Mouse (Mus musculus): Measurements from ENCODE around the gene Defb19.

GRCm38 (mm10) chr2:152628066-152628465 lies 48.0 kb upstream of the Defb19 start:
- TF ChIP-seq CTCF (IDR thresholded peaks at IDR 0.05; ENCODE audit: low read depth, low read length) (no peak), POLR2A (IDR thresholded peaks at IDR 0.05; ENCODE audit: borderline replicate concordance, low read depth, low read length) (no peak)
